Mouse (Mus musculus) urinary bladder, adult 18-20 months (tissue): ENCODE data around the gene Kcns1.
"Not testable (repeated sequence)": the region's sequence is repeated elsewhere in the genome, so short reads cannot be mapped to it uniquely, and the experiment has no call there.

Experiments used
- DNase-seq, 2 experiments: peaks; one replicate each; pipeline ENCODE4 v3.0.0; 2022; ENCODE audit warnings: low spot score in 2 of 2, mixed read lengths in 2 of 2

Kcns1 gene

GRCm38 (mm10) chr2:164170902-164171301, at the start of gene Kcns1:
Gene Kcns1 (minus strand): TSS chr2:164171113.
- no peak for DNase-seq

DNA sequence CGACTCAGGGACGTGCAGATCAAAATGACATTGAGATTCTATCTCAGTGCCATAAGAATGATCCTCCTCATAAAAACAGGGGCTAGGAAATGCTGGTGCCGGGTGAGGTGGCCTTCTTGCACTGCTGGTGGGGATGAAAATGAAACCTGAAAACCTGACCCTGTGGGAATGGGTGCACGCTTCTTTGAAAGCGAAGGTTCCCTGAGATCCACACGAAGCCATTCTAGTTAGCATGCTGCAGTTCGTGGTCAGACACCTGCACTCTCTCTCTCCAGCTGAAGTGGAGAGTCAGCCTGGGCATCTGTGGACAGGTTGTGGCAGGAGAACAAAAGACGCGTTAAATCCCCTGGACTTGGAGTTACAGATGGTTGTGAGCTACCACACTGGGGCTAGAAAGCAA, 48.4 kb upstream of the Kcns1 start:
- no peak for DNase-seq

- DNase-seq: no peak
Measured at GRCm38 (mm10) chr2:164212711-164213110, 41.8 kb upstream of the Kcns1 start.

DNA sequence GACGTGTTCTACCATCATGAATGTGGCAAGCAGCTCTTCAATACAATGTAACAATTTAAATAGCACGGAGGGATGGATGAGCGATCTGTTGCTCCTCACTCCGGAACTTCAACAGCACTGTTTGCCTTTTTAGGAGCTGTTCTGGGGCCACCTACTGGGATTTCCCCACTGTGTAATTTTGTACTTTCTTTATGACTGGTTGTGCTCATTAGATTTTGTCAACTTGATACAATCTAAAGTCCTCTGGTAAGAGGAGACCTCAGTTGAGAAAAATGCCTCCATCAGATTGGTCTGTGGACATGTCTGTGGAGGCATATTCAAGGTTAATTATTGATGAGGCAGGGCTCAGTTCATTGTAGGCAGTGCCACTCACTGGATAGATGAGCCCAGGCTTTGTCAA, 40.0 kb upstream of the Kcns1 start:
- DNase-seq: no peak

DNA sequence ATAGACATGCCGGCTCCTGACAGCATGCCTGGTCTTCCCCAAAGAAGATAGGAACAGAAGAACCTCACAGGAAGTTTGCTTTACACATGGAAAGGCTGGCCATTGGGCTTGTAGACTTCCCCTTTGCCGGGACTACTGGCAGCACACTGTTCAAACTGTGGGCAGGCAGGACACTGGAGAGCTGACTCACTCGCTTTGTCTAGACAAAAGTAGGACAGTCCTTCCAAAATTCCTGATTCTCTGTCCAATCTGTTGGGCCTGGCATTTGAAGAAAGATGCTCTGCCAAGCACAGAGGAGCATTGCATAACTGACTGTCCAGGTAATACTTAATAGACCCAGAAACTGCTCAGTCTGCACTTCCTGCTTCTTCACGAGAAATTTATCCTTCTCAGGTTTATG, 35.8 kb upstream of the Kcns1 start:
- DNase-seq: no peak

DNA sequence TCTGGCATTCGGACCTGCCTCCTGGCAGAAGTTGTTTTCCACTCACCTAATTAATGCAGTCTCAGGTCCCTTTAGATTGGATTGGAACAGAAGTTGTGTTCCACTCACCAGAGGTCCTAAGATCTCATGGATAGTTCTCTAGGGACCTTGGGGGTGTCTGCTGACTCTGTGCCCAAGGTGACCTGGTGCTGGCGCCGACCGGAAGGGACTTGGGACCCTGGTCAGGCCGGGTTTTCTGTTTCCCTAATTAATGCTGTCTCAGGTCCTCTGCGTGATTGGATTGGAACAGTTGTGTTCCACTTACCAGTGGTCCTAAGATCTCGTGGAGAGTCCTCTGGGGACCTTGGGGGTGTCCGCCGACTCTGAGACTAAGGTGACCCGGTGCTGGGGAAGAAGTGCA, 35.1 kb upstream of the Kcns1 start:
- not testable (repeated sequence) for DNase-seq

- DNase-seq: no peak
Measured at GRCm38 (mm10) chr2:164199626-164200327, 28.9 kb upstream of the Kcns1 start, which contains the start of gene Wfdc15a. Gene Wfdc15a (minus strand): TSS chr2:164200130.

GRCm38 (mm10) chr2:164196700-164196990, 25.7 kb upstream of the Kcns1 start:
- no peak for DNase-seq

DNA sequence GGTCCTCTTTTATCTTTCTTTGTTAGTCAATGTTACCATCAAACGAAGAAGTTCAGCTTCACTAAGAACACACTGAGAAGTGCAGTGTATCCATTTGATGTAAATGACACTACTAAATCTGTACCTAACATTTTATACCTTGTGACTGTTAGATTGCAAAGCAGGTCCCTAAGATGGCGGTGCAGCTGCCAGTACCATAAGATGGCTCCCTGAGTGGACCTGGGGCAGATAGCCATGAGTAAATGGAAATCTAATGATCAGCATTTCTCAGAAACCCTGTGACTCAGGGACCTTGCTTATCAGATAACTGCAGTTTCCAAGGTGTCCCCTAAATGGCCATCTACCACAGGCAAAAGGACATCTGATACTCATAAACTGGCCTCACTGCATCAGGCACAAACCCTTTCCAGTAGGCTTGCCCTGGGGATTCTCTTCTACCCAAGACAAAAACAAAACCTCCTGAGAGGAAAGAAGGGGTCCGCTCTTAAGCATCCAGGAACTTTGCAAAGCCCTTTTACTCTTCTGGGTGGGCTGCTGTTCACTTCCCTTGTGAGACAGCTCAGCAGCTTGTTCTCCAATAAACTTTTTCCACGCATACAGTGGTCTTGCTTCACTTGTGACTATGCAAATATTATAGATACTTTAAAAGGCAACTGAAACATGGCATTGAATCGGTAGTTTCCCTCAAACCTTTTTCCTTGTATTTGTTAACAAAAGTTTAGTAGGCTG, 25.2 kb upstream of the Kcns1 start:
- no peak for DNase-seq

- no peak for DNase-seq
Measured at GRCm38 (mm10) chr2:164194959-164195630, 24.2 kb upstream of the Kcns1 start.

GRCm38 (mm10) chr2:164192279-164192678, 21.4 kb upstream of the Kcns1 start:
- DNase-seq: no peak

- DNase-seq: no peak
Measured at GRCm38 (mm10) chr2:164190576-164190975, 19.7 kb upstream of the Kcns1 start, which contains the start of gene Wfdc12. Gene Wfdc12 (minus strand): TSS chr2:164190608.

GRCm38 (mm10) chr2:164188722-164189121, 17.8 kb upstream of the Kcns1 start:
- no peak for DNase-seq

DNA sequence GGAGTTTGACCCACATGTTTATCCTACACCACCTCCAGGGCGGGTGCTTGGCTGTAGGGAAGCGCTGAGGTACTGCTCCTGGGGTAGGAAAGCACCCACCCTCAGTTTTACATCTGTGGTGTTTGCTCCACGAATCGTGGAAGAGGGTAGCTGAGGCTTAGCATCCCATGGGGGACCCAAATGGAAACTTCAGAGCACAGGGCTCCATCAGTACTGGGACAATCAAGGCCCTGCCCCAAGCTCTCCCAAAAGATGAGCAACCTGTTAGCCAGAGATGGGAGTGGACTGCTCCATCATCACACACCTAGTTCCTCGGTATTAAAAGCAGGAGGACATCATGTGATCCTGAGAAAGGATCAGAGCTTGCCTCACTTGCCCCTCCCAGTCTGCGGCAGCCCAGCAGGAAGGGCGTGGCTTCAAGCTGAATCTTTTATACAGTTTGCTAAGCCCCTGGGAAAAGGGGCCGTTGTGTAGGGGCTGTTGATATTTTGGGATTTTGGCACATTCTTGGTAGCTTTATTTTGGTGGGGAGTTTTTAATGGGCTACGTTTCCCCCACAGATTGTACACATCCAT, 13.3 kb upstream of the Kcns1 start:
- no peak for DNase-seq

DNA sequence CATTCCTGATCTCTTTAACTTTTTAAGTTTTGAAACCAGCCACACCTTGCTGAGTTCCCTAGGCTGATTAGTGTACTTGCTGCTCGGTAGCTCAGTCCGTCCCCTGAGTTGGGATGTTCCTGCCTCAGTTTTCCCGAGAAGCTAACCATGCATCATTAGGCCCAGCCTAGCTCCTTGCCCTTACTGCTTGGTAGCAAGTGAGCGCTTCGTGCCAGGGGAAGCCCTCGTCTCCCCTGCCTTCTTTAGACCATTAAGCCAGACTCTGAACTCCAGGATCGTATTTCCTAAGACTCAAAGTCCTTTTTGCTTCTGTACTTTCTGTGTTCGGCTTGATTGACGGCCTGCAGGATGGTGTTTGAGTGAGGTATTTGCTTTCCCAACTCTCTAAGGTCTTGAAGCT, 12.4 kb upstream of the Kcns1 start:
- no peak for DNase-seq

- DNase-seq: no peak
Measured at GRCm38 (mm10) chr2:164182692-164183255, 11.9 kb upstream of the Kcns1 start, which contains the start of gene Wfdc5. Gene Wfdc5 (minus strand): TSS chr2:164182742.

DNA sequence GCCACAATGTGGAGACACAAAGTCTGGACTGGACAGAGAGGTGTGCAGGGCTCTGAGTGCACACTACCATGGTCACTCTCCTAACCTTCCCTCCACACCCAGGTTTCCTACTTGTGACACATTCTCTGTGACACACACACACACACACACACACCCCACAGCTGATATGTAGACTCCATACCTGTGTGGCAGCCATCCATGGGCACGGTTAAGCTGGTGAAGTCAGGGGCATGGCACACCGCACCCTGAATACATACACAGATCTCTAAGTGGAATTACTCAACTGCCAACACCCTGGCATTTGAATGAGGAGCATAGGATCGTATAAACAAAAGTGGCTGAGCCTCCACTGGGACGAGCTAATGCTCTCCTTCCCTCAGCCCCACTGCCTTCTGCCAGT, 9.9 kb upstream of the Kcns1 start:
- DNase-seq: no peak

GRCm38 (mm10) chr2:164180124-164180523, 9.2 kb upstream of the Kcns1 start:
- no peak for DNase-seq

GRCm38 (mm10) chr2:164177831-164178230, 6.9 kb upstream of the Kcns1 start:
- DNase-seq: no peak

- no peak for DNase-seq
Measured at GRCm38 (mm10) chr2:164175850-164176249, 4.9 kb upstream of the Kcns1 start.

GRCm38 (mm10) chr2:164174649-164175395, 3.9 kb upstream of the Kcns1 start:
- DNase-seq: no peak
